Mouse (Mus musculus): Measurements from ENCODE around the gene Adgrl2. TPM values are rescaled to one million over a fixed set of nuclear protein-coding genes. Genes with fewer than 3 reads are reported as not detected.

Adgrl2 gene
- polyA plus RNA-seq, 1 experiment from 2014 or later, result 116 TPM

- Histone ChIP-seq H3K27me3 (no peaks in the 10 kb centered on the region), H3K27ac (peak overlapping the region; percentile 40; the same call in 1 of the 2 replicates), H3K4me1 (replicated peaks) (peaks cover 43% of the 10 kb centered on the region), H3K4me3 (no peak overlapping the region), H3K4me2 (no peak overlapping the region), H3K9me3 (no peaks in the 10 kb centered on the region), H3K9ac (no peak overlapping the region; the same call in 1 of the 2 replicates), H3K36me3 (no peaks in the 10 kb centered on the region)
- peak; percentile 54; the same call in 1 of the 2 replicates for ATAC-seq (ENCODE audit: low FRiP score)
- 51% methylated on average over 14 of the region's 14 CpGs for WGBS
Measured at GRCm38 (mm10) chr3:148912944-148913684, 77.2 kb downstream of the Adgrl2 start.

- no peak for ATAC-seq (ENCODE audit: low FRiP score)
- Histone ChIP-seq H3K27me3 (no peaks in the 10 kb centered on the region), H3K4me3 (no peak overlapping the region), H3K4me2 (no peak overlapping the region), H3K36me3 (no peaks in the 10 kb centered on the region), H3K4me1 (replicated peaks) (peaks cover 42% of the 10 kb centered on the region), H3K9me3 (no peaks in the 10 kb centered on the region), H3K27ac (no peak overlapping the region), H3K9ac (no peak overlapping the region)
- 63% methylated on average over 6 of the region's 6 CpGs for WGBS
Measured at GRCm38 (mm10) chr3:148912536-148912935, 77.8 kb downstream of the Adgrl2 start.

GRCm38 (mm10) chr3:148907873-148908272 is 82.5 kb downstream of the Adgrl2 start:
- WGBS, result 71% methylated on average over 3 of the region's 3 CpGs
- Histone ChIP-seq H3K27ac (no peak overlapping the region), H3K27me3 (no peaks in the 10 kb centered on the region), H3K9me3 (no peaks in the 10 kb centered on the region), H3K4me2 (no peak overlapping the region), H3K4me3 (no peak overlapping the region), H3K9ac (no peak overlapping the region), H3K4me1 (replicated peaks) (peaks cover 31% of the 10 kb centered on the region), H3K36me3 (no peaks in the 10 kb centered on the region)
- no peak for ATAC-seq (ENCODE audit: low FRiP score)

GRCm38 (mm10) chr3:148907024-148907778 is 83.2 kb downstream of the Adgrl2 start:
- no peak for ATAC-seq (ENCODE audit: low FRiP score)

GRCm38 (mm10) chr3:148905906-148906779 is 84.2 kb downstream of the Adgrl2 start:
- H3K27ac ChIP-seq, result no peak overlapping the region
- ATAC-seq (ENCODE audit: low FRiP score), result no peak
- no peak overlapping the region for H3K9ac ChIP-seq
- H3K4me1 ChIP-seq (replicated peaks), result peaks cover 21% of the 10 kb centered on the region
- no peaks in the 10 kb centered on the region for H3K9me3 ChIP-seq
- 74% methylated on average over 13 of the region's 13 CpGs for WGBS
- no peak overlapping the region for H3K4me2 ChIP-seq
- no peak overlapping the region for H3K4me3 ChIP-seq
- no peaks in the 10 kb centered on the region for H3K36me3 ChIP-seq
- no peaks in the 10 kb centered on the region for H3K27me3 ChIP-seq

More at GRCm38 (mm10) chr3:148907024-148907778, 83.2 kb downstream of the Adgrl2 start:
- H3K36me3 ChIP-seq, result no peaks in the 10 kb centered on the region
- peaks cover 27% of the 10 kb centered on the region for H3K4me1 ChIP-seq (replicated peaks)
- no peak overlapping the region for H3K27ac ChIP-seq
- WGBS, result 75% methylated on average over 6 of the region's 6 CpGs
- no peak overlapping the region for H3K4me3 ChIP-seq
- H3K9me3 ChIP-seq, result no peaks in the 10 kb centered on the region
- H3K4me2 ChIP-seq, result no peak overlapping the region
- H3K9ac ChIP-seq, result no peak overlapping the region
- H3K27me3 ChIP-seq, result no peaks in the 10 kb centered on the region

- Histone ChIP-seq H3K4me3 (no peak overlapping the region), H3K27ac (no peak overlapping the region), H3K4me2 (no peak overlapping the region), H3K4me1 (replicated peaks) (peaks cover 21% of the 10 kb centered on the region), H3K27me3 (no peaks in the 10 kb centered on the region), H3K9ac (no peak overlapping the region), H3K36me3 (no peaks in the 10 kb centered on the region), H3K9me3 (no peaks in the 10 kb centered on the region)
- WGBS, result 82% methylated on average over 7 of the region's 7 CpGs
- no peak for ATAC-seq (ENCODE audit: low FRiP score)
Measured at GRCm38 (mm10) chr3:148905435-148905834, 84.9 kb downstream of the Adgrl2 start.

GRCm38 (mm10) chr3:148899857-148900256 is 90.5 kb downstream of the Adgrl2 start:
- H3K4me1 ChIP-seq (replicated peaks), result peaks cover 28% of the 10 kb centered on the region
- H3K9ac ChIP-seq, result no peak overlapping the region
- H3K27ac ChIP-seq, result no peak overlapping the region
- no peaks in the 10 kb centered on the region for H3K27me3 ChIP-seq
- no peak overlapping the region for H3K4me3 ChIP-seq
- no peak overlapping the region for H3K4me2 ChIP-seq
- H3K36me3 ChIP-seq, result no peaks in the 10 kb centered on the region
- no peak for ATAC-seq (ENCODE audit: low FRiP score)
- no peaks in the 10 kb centered on the region for H3K9me3 ChIP-seq
- 32% methylated on average over 6 of the region's 6 CpGs for WGBS

GRCm38 (mm10) chr3:148899416-148899815 is 90.9 kb downstream of the Adgrl2 start:
- no peak for ATAC-seq (ENCODE audit: low FRiP score)
- WGBS, result 57% methylated on average over 6 of the region's 6 CpGs
- no peaks in the 10 kb centered on the region for H3K27me3 ChIP-seq
- no peak overlapping the region for H3K4me3 ChIP-seq
- peaks cover 30% of the 10 kb centered on the region for H3K4me1 ChIP-seq (replicated peaks)
- no peak overlapping the region for H3K4me2 ChIP-seq
- no peaks in the 10 kb centered on the region for H3K36me3 ChIP-seq
- H3K27ac ChIP-seq, result no peak overlapping the region
- H3K9ac ChIP-seq, result no peak overlapping the region
- H3K9me3 ChIP-seq, result no peaks in the 10 kb centered on the region

GRCm38 (mm10) chr3:148898535-148899250 is 91.7 kb downstream of the Adgrl2 start:
- Histone ChIP-seq H3K4me2 (no peak overlapping the region), H3K4me1 (replicated peaks) (peaks cover 30% of the 10 kb centered on the region), H3K9ac (no peak overlapping the region), H3K27ac (no peak overlapping the region), H3K27me3 (no peaks in the 10 kb centered on the region), H3K9me3 (no peaks in the 10 kb centered on the region), H3K36me3 (no peaks in the 10 kb centered on the region), H3K4me3 (no peak overlapping the region)
- ATAC-seq (ENCODE audit: low FRiP score), result no peak
- WGBS, result 80% methylated on average over 8 of the region's 8 CpGs

- WGBS, result 53% methylated on average over 10 of the region's 10 CpGs
- ATAC-seq (ENCODE audit: low FRiP score), result peak; percentile 21; the same call in 1 of the 2 replicates
- Histone ChIP-seq H3K9ac (no peak overlapping the region), H3K36me3 (no peaks in the 10 kb centered on the region), H3K4me3 (no peak overlapping the region), H3K27me3 (no peaks in the 10 kb centered on the region), H3K4me2 (0 out of 2 replicates have a peak overlapping the region, but pooled peaks have one; percentile 10), H3K4me1 (replicated peaks) (peaks cover 30% of the 10 kb centered on the region), H3K9me3 (no peaks in the 10 kb centered on the region), H3K27ac (no peak overlapping the region)
Measured at GRCm38 (mm10) chr3:148896281-148896680, 94.1 kb downstream of the Adgrl2 start.

- no peak overlapping the region for H3K9ac ChIP-seq
- ATAC-seq (ENCODE audit: low FRiP score), result peak; percentile 6; the same call in 1 of the 2 replicates
- H3K4me2 ChIP-seq, result no peak overlapping the region
- H3K36me3 ChIP-seq, result no peaks in the 10 kb centered on the region
- H3K4me3 ChIP-seq, result no peak overlapping the region
- WGBS, result 80% methylated on average over 13 of the region's 13 CpGs
- peaks cover 30% of the 10 kb centered on the region for H3K4me1 ChIP-seq (replicated peaks)
- no peaks in the 10 kb centered on the region for H3K27me3 ChIP-seq
- no peaks in the 10 kb centered on the region for H3K9me3 ChIP-seq
- H3K27ac ChIP-seq, result peak overlapping the region; percentile 14
Measured at GRCm38 (mm10) chr3:148895396-148896109, 94.8 kb downstream of the Adgrl2 start.

Data from hindbrain, embryonic 13.5 days (tissue).